Mouse (Mus musculus): ENCODE measurements around the gene Rmnd5b. TPM values are rescaled to one million over a fixed set of nuclear protein-coding genes. Genes with fewer than 3 reads are reported as not detected.
"Not testable (repeated sequence)": the region's sequence is repeated elsewhere in the genome, so short reads cannot be mapped to it uniquely, and the experiment has no call there.

Rmnd5b gene
- polyA plus RNA-seq, 1 experiment: 67.2 TPM

DNA sequence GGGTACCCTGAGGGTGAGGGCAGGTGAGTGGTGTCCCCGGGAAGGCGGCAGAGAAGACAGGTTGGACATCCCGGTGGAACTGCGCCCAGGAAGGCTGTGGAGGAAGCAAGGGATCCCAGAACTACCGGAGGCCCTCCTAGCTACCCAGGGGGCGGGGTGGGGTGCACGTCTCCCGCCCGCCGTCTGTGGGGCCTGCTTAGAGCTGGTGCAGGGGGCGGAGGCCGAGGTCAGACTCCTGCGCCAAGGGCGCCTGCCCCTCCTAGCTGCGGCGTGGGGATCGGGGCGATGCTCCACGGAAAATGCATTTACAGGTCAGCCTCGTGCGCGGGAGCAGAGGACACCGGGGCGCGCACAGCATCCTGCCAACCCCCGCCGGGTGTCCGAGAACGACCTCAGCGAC is 14.6 kb upstream of the Rmnd5b start:
- no peak for DNase-seq (ENCODE audit: extremely low spot score in 1 of 2, low spot score in 1 of 2)

DNA sequence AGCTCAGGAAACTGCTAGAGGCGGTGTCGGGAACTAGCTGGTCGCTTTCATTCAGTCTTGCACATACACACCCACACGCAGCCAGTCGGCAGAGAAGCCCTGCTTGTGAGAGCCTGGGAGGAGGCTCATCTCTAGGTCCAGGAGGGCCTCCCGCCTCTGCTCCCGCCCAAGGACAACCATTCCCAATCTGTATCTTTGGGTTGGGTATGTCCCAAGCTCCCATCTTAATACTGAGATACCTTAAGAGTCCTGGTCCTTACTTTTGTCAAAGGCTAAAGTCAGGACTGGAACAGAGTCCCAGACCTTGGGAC is 14.1 kb upstream of the Rmnd5b start:
- DNase-seq (ENCODE audit: extremely low spot score in 1 of 2, low spot score in 1 of 2): peak in 1 of 2 experiments; percentile 51

DNA sequence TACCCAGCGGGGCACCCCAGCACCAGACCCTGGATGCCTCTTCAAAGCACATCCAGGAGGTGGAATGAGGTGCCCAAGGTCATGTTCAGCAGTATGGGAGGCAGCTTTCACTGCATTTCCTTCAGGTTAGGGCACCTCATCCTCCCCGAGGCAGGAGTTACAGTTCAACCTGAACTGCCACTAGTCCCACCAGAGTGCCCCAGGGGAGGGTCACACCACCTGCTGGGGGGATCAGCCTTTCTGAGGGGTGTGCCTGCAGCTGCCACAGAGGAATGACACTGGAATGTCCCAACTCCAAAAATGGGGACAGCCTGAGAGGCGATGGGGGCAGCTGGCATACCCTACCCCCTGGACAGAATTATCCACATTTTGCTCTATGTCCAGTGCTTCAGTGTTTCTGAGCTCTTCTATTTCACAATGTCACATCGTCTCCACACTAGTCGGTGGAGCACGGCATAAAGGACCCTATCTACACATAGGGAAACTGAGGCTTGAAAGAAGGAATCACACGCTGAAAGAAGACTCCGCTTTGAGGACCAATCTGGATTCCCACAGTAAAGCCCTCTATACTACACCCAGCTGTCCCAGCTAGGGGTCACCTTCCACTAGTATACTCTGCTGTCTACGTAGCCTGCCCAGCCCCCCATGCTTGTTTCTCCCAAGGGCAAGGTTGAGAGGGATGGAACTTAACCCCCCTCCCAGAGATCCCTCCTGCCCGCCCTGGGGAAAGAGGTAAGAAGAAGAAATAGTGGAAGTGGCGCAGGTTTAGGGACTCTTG is 13.6 kb upstream of the Rmnd5b start:
- DNase-seq (ENCODE audit: extremely low spot score in 1 of 2, low spot score in 1 of 2): no peak

DNA sequence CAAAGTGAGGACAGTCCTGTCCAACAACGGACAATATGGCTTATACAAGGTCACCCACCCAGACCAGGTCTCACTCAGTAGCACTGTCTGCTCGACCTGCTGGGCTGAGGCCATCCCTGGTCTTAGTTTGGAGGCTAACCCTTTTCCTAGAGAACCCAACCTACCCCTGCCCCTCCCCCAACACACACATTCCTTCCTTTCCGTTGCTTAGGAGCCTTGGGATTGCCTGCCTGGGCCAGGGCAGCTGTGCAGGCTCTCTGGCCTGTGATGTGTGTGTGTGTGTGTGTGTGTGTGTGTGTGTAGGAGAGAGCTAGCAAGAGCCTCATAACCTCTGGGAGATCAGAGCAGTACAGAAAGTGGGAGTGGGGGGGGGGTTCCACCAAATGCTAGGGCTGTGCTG is 12.9 kb upstream of the Rmnd5b start:
- no peak for DNase-seq (ENCODE audit: extremely low spot score in 1 of 2, low spot score in 1 of 2)

DNA sequence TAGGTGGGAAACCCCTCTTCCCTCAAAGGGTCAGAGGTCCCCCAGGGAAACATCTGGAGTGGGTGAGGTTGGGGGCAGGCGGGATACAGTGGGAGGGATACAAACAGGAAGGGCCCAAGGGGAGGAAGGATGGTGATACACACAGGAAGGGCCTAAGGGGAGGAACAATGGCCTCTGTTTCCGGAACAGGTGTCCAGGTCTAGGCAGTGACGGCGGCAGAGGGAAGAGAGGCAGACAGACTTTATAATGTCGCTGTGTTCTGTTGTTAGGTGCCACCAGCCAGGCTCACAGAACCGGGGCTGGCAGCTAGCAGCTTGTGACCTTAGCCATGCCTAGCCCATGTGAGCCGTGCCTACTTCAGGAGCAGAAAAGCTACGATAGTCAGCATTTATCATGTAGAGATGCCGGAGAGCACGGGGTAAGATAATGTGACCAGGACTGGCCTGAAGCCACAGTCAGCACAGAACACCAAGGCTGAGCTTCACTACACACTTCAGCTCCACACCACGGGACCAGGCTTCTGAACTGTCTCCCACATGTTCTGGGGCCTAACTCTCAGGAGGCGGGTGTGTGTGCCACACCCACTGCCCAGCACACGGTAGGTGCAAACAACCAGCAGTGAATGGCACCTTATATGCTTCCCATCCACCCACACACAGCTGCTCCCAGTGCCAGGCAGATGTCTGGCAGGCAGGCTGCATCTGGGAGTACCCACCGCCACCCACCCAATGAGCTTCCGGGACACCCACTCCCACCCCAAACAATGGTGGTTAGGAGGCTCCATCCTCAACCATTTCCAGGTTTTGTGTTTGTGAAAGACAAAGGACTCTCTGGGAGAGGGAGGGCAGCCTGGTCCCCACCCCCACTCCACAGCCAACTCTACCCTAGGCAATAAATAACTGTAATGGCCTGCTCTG is 11.3 kb upstream of the Rmnd5b start:
- DNase-seq (ENCODE audit: extremely low spot score in 1 of 2, low spot score in 1 of 2): peak in 1 of 2 experiments; percentile 52

DNA sequence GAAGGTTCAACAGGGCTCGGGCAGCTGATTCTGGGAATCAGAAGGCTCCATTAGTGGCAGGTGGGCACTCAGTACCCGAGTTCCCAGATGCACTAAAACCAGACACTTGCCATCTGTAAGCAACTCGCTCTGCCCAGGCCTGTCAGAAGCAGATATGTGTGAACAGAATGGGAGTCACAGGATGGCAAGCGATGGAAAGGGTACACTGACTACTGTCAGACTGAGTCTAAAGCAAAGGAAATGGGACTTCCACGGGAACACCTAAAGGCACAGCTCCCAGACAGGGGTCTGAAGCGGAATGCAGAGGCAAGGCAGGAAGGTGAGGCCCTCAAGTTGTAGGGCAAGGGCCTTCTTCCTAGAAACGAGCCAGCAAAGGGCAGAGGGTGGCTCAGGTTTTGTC is 10.5 kb upstream of the Rmnd5b start:
- no peak for DNase-seq (ENCODE audit: extremely low spot score in 1 of 2, low spot score in 1 of 2)

DNA sequence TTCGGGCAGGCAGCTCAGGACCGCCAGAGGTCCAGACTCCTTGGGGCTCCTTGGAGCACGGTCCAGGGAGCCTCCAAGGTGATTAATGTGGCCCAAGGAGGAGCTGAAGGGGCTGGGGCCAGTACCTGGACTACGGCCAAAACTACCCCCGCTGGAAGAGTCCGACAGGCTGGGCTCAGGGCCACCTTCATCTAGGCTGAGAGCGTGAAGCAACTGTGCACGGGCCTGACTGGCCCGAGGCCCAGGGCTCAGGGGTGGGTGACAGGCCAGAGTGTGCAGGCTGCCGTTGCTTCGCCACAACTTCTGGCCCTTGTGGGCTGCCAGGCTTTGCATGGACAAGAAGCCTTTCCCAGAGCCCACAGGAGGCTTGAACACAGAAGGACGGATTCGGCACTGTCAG is 9.6 kb upstream of the Rmnd5b start:
- DNase-seq (ENCODE audit: extremely low spot score in 1 of 2, low spot score in 1 of 2): no peak

DNA sequence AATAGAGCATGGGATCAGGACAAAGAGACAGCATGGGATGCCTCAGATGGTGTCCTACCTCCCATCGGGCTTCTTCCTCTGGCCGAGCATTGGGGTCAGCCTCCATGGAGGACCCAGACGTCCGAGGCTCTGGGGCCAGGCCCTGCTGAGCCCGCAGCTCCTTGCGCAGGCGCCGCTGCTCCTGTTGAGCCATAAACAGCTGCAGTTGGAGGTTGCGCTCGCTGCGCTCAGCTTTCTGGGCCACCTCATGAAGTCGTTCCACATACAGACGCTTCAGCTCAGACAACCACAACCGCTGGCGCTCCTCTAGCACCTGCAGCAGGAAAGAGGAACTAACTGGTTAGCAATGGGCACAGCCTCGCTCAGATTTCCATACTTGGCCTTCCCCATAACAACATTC is 8.5 kb upstream of the Rmnd5b start:
- no peak for DNase-seq (ENCODE audit: extremely low spot score in 1 of 2, low spot score in 1 of 2)

DNA sequence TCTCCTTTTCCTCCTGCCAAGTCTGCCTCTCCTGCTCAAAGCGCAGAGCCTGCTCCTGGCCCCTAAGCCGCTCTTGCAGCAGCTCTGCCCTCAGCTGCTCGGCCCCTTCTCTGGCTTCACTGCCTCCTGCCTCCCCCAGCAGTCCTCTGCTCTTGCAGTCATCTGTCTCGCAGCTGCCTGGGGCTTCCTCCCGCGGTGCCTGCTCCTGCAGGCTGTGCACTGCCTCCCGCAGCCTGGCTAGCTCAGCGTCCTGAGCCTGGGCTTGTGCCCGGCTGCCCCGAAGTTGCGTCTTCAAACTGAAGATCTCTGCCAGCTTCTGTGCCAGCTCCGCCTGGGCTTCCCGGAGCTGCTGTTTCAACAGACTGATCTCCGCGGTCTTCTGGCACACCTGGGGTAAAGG is 8.1 kb upstream of the Rmnd5b start:
- DNase-seq (ENCODE audit: extremely low spot score in 1 of 2, low spot score in 1 of 2): no peak

DNA sequence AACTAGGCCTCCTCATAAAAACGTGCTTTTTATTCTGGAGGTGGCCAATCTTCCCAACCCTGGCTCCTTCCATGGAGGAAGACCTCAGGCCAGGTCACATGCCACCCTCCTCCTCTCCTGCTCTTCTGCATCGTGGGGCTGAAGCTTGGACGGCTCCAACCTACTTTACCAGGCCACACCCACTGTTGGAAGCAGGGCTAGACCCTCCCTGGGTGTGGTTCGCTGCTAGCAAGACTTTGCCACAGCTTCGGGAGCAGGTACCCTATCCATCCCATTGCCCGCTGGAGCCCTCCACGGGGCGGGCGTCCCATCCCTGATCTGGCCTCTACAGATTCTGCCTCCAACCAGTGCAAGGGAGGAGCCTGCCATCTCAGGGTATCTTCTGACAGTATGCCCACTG is 7.5 kb upstream of the Rmnd5b start:
- DNase-seq (ENCODE audit: extremely low spot score in 1 of 2, low spot score in 1 of 2): no peak

DNA sequence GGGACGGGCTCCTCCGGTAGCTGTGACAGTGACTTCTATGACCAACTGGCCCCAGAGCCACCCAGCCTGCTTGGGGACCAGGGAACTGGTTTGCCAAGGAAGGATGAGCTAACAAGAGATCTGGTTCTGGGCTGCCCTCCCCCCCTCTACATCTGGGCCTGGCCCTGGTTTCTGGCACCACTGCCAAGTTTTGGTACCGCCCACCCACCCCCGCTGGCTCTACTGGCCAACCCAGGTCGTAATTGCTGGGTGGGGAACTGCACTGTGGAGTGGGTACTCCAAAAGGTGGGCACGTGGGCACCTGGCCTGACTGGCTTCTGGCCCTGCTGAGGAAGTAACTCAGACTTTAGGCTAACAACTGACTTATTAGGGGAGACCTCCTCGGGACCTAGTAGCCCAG is 5.1 kb upstream of the Rmnd5b start:
- no peak for DNase-seq (ENCODE audit: extremely low spot score in 1 of 2, low spot score in 1 of 2)

DNA sequence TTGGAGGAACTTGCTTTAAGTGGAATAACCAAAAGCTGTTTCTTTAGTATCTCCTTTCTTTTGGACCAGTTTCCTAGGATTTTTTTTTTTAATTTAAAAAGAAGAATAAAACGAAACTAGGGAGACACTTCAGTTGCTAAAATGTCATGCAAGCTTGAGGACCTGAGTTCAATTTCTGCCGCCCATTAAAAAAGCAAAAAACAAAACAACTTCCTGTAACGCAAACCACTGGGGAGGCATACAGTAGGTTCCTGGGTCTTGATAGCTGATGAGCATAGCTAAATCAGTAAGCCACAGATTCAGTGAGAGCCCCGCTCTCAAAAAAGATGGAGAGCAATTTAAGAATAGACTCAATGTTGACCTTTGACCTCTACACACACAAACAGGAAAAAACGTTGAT is 2.8 kb upstream of the Rmnd5b start:
- no peak for DNase-seq (ENCODE audit: extremely low spot score in 1 of 2, low spot score in 1 of 2)

DNA sequence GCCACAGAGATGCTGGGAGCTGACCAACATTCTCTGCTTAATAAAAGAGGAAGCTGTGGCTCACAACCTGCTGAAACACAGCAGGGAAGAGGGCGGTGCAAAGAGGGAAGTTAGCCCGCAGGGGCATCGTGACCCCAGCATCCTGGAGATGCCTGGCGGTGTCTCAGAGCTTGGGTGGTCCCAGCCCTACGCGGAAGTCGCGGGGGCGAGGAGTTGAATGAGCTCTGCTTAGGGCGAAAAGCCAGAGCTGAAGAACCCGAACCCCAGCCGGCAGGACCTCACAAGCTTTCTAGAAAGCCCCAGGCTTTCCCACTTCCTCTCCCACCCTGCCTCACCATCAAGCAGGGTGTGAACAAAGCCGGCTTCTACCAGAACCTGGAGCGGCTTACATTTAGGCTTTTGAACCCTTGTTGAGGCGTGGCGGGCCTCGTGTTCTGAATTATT is 2.3 kb upstream of the Rmnd5b start:
- DNase-seq (ENCODE audit: extremely low spot score in 1 of 2, low spot score in 1 of 2): no peak

DNA sequence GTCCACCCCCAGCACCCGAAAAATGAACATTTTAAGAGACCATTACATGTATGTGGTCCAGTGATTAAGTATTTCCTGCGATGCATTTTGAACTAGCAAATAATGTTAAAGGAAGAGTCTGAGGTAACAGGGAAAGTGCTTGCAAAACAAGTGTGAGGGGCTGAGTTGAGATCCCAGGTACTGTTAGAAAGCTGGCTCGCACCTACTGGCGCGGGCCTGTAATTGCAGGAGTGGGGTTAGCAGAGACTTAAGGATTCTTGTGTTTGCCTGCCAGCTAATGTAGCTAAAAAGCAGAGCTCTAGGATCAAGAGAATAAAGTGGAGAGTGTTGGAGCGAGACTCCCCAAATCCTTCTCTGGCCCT is 608 bp upstream of the Rmnd5b start:
- peak in 1 of 2 experiments; percentile 70 for DNase-seq (ENCODE audit: extremely low spot score in 1 of 2, low spot score in 1 of 2)

DNA sequence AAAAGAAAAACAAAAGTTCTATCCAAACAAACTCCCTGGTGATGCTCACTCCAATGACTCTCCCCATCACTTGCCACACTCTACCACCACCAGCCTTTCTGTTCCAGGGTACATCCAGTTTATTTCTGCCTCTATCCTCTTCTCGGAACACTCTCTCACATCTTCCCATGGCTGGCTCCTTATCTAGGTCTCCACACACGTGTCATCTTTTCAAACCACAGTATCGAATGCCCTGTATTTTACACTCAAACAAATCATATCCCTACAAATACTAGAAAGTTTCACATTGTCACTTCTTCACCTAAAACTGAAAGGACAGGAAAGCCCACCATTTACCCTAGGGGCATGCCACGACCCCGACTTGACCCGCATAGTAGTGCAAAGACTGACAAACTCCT is 570 bp downstream of the Rmnd5b start:
- no peak for DNase-seq (ENCODE audit: extremely low spot score in 1 of 2, low spot score in 1 of 2)

DNA sequence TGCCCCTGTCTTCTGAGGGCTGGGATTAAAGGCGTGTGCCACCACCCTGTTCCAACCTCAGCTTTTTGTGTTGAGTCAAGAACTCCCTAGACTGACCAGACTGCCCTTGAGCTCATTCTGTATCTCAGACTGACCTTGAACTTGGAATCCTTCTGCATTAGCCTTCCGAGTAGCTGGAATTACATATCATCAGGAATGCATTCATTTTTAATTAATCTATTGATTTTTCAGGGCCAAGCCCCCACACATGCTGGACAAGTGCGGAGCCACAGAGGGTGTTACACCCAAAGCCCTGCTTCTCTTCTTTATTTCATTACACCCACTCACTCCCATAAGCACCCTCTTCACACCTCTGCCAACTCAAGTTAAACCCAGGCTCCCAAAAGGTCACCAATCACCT is 2.0 kb downstream of the Rmnd5b start:
- no peak for DNase-seq (ENCODE audit: extremely low spot score in 1 of 2, low spot score in 1 of 2)

DNA sequence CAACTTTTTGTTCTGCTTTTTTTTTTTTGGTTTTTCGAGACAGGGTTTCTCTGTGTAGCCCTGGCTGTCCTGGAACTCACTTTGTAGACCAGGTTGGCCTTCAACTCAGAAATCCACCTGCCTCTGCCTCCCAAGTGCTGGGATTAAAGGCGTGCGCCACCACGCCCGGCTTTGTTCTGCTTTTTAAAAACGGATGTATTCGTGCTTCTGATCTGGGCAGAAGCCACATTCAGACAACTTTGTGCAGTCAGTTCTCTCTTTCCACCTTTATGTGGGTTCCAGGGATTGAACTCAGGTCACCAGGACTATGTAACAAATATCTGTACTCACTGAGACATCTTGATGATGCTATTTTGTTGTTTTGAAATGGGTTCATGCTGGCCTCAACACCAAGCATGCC is 2.5 kb downstream of the Rmnd5b start:
- DNase-seq (ENCODE audit: extremely low spot score in 1 of 2, low spot score in 1 of 2): not testable (repeated sequence)

DNA sequence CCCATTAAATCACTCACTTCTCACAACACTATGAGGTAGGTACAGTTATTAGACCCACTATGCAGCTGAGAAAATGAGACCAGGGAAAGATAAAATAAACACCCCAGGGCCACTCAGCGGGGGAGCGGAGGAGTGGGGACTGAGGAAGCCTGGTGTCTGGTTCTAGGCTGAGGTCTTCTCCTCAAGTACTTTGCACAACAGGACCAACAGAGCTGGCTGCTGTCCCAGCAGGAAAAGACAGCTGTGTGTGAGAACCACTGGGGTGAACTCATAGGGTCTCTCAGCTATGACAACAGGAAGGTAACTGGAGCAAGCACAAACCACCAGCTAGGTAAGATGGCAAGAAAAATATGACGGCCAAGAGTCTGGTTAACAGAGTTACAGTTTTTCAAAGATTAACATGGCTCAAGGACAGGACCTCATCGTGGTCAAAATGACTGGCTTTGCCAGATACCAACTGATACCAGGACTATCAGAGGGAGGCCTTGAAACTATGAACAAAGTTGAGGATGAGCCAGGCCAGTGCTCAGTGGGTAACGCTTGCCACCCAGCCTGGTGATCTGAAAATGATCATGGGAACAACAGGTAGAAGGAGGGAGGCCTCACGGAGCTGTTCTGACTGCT is 3.5 kb downstream of the Rmnd5b start:
- DNase-seq (ENCODE audit: extremely low spot score in 1 of 2, low spot score in 1 of 2): no peak

DNA sequence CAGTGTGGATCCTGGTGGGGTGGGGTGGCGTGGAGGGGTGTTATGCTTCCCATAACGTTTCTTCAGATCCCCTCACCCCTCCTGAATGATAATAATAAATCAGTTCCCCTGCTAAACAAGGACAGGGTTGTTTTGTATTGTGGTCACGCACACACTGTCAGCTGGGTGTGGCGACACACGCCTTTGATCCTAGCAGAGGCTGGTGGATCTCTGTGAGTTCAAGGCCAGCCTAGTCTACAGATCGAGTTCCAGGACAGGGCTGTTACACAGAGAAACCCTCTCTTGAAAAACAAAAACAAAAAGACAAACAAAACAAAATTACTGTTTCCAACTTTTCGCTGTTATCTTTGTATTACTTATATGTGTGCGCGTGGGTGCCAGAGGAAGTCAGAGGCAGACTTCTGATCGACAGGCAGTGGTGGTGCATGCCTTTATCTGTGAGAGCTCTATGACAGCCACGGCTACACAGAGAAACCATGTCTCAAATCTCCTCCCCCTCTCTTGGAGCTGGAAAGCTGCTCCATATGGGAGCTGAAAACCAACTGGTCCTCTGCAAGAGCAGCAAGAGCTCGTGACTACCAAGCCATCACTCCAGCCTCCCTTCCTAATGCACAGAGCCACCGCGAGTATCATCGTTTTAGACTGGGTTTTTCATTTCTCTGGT is 5.9 kb downstream of the Rmnd5b start:
- peak; percentile 70 to 77 for DNase-seq (ENCODE audit: extremely low spot score in 1 of 2, low spot score in 1 of 2)

DNA sequence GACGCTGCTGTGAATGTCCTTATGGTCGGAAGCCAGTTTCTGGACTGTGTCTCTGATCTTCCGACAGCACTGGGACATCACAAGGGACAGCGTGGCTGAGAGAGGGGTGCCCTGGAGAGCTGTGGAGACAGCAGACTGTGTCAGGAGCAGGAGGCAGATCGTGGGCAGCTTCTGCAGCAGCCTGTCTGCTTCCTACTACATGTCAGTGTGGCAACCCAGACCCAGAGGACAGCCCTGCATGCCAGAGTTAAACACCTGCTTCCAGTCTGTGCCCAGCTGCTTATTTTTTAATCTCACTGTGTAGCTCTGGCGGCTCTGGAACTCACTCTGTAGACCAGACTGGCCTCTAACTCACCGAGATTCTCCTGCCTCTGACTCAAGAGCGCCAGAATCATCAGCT is 7.8 kb downstream of the Rmnd5b start:
- no peak for DNase-seq (ENCODE audit: extremely low spot score in 1 of 2, low spot score in 1 of 2)

DNA sequence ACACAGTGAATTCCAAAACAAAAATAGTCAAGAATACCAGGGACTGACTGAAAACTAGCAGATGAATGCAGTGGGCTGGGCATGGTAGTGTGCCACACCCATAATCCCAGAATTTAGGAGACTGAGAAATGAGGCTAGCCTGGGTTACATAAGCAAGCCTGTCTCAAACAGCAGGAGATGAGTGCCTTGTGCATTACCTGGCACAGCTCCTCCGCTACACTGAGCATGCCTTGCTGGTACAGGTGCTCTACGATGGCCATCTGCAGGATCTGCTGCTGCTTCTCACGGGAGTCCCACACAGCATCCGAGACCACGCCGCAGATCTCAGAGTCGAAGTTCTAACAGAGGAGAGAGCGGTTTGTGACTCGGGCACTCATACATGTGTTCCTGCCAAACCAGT is 8.3 kb downstream of the Rmnd5b start:
- peak in 1 of 2 experiments; percentile 46 for DNase-seq (ENCODE audit: extremely low spot score in 1 of 2, low spot score in 1 of 2)

Measured in frontal cortex, adult 2 months (tissue).